Mouse (Mus musculus) olfactory bulb, adult 2 months (tissue): ENCODE results near the gene 4930432M17Rik.

Source experiments
- CTCF ChIP-seq: fragments of 200-500 bp; IDR thresholded peaks from 2 replicates; pipeline ENCODE4 v1.5.1; 2012; ENCODE audit warnings: low read depth, mild to moderate bottlenecking, low read length, moderate library complexity; ENCODE audit not compliant: insufficient read depth
- POLR2A ChIP-seq: fragments of 200-500 bp; IDR thresholded peaks from 2 replicates; pipeline ENCODE4 v1.6.1; 2012; ENCODE audit warnings: mild to moderate bottlenecking, low read depth, low read length, moderate library complexity; ENCODE audit not compliant: insufficient read depth

- TF ChIP-seq CTCF, result no peak
- TF ChIP-seq POLR2A, result no peak
Observed at GRCm38 (mm10) chr3:121697169-121697568, 26.6 kb downstream of the 4930432M17Rik start.
